Mouse (Mus musculus): ENCODE measurements around the gene Bud23. TPM values are rescaled to one million over a fixed set of nuclear protein-coding genes. Genes with fewer than 3 reads are reported as not detected.
"Not testable (repeated sequence)": the region's sequence is repeated elsewhere in the genome, so short reads cannot be mapped to it uniquely, and the experiment has no call there.

Gene Bud23
- polyA plus RNA-seq (2015; fragmentation: Nextera tagmentation; extraction: Ambion mirVana): 89.8 and 103 TPM in 2 replicates

- peaks cover 28% of the 10 kb centered on the region for H3K4me1 ChIP-seq (replicated peaks)
- H3K4me3 ChIP-seq (replicated peaks): peak within 1 kb of the TSS; percentile 96
- H3K9ac ChIP-seq (replicated peaks): peak within 1 kb of the TSS; percentile 88
- H3K4me2 ChIP-seq (replicated peaks): peak within 1 kb of the TSS; percentile 98
- H3K27me3 ChIP-seq, ATAC-seq, H3K9me3 ChIP-seq: not testable (repeated sequence)
- H3K36me3 ChIP-seq: peaks cover 35% of the 10 kb centered on the region
- WGBS: 77% methylated on average over 9 of the region's 9 CpGs
- peak within 1 kb of the TSS; percentile 76 for H3K27ac ChIP-seq
These were observed at the start of gene Bud23 for GRCm38 (mm10) chr5:135064909-135065446. Bud23 (minus strand) TSS chr5:135064959.

- no peaks in the 10 kb centered on the region for H3K36me3 ChIP-seq
- no peak overlapping the region for H3K4me2 ChIP-seq (replicated peaks)
- no peak overlapping the region for H3K9ac ChIP-seq (replicated peaks)
- 89% methylated on average over 12 of the region's 12 CpGs for WGBS
- peaks cover 15% of the 10 kb centered on the region for H3K27me3 ChIP-seq
- H3K4me1 ChIP-seq (replicated peaks): no peaks in the 10 kb centered on the region
- H3K27ac ChIP-seq: no peak overlapping the region
- ATAC-seq: no peak
- H3K9me3 ChIP-seq: no peaks in the 10 kb centered on the region
- no peak overlapping the region for H3K4me3 ChIP-seq (replicated peaks)
These were observed 49.0 kb upstream of the Bud23 start for GRCm38 (mm10) chr5:135113782-135114181.

GRCm38 (mm10) chr5:135109976-135110375 is 45.2 kb upstream of the Bud23 start:
- H3K27me3 ChIP-seq: peaks cover 50% of the 10 kb centered on the region
- whole genome bisulfite sequencing: 53% methylated on average over 6 of the region's 6 CpGs

GRCm38 (mm10) chr5:135109426-135109825 is 44.7 kb upstream of the Bud23 start:
- 96% methylated on average over 3 of the region's 3 CpGs for WGBS
- H3K27ac ChIP-seq: no peak overlapping the region
- H3K27me3 ChIP-seq: peaks cover 50% of the 10 kb centered on the region
- no peak overlapping the region for H3K4me2 ChIP-seq (replicated peaks)
- H3K9me3 ChIP-seq: no peaks in the 10 kb centered on the region
- peaks cover 18% of the 10 kb centered on the region for H3K4me1 ChIP-seq (replicated peaks)
- no peak overlapping the region for H3K9ac ChIP-seq (replicated peaks)
- H3K36me3 ChIP-seq: no peaks in the 10 kb centered on the region
- no peak overlapping the region for H3K4me3 ChIP-seq (replicated peaks)
- no peak for ATAC-seq

More at GRCm38 (mm10) chr5:135109976-135110375, 45.2 kb upstream of the Bud23 start:
- Histone ChIP-seq H3K4me2 (replicated peaks) (no peak overlapping the region), H3K36me3 (no peaks in the 10 kb centered on the region), H3K27ac (no peak overlapping the region), H3K4me3 (replicated peaks) (no peak overlapping the region), H3K9ac (replicated peaks) (no peak overlapping the region), H3K9me3 (no peaks in the 10 kb centered on the region), H3K4me1 (replicated peaks) (peaks cover 18% of the 10 kb centered on the region)
- no peak for ATAC-seq

- H3K9me3 ChIP-seq: no peaks in the 10 kb centered on the region
- ATAC-seq: no peak
- H3K27ac ChIP-seq: no peak overlapping the region
- peaks cover 50% of the 10 kb centered on the region for H3K27me3 ChIP-seq
- peaks cover 18% of the 10 kb centered on the region for H3K4me1 ChIP-seq (replicated peaks)
- WGBS: 63% methylated on average over 6 of the region's 6 CpGs
- H3K4me2 ChIP-seq (replicated peaks): no peak overlapping the region
- H3K4me3 ChIP-seq (replicated peaks): no peak overlapping the region
- no peaks in the 10 kb centered on the region for H3K36me3 ChIP-seq
- H3K9ac ChIP-seq (replicated peaks): no peak overlapping the region
These were observed 44.3 kb upstream of the Bud23 start for GRCm38 (mm10) chr5:135109017-135109416.

GRCm38 (mm10) chr5:135107521-135108501 is 43.1 kb upstream of the Bud23 start:
- peak; percentile 38; the same call in 1 of the 2 replicates for ATAC-seq
- Histone ChIP-seq H3K9ac (replicated peaks) (no peak overlapping the region), H3K4me1 (replicated peaks) (peaks cover 18% of the 10 kb centered on the region), H3K9me3 (no peaks in the 10 kb centered on the region), H3K4me3 (replicated peaks) (peak overlapping the region; percentile 51; the same call in 1 of the 2 replicates), H3K4me2 (replicated peaks) (peak overlapping the region; percentile 86), H3K36me3 (no peaks in the 10 kb centered on the region), H3K27me3 (peaks cover 53% of the 10 kb centered on the region), H3K27ac (no peak overlapping the region)
- 8% methylated on average over 40 of the region's 40 CpGs for WGBS

- peaks cover 53% of the 10 kb centered on the region for H3K27me3 ChIP-seq
- no peak overlapping the region for H3K27ac ChIP-seq
- H3K9me3 ChIP-seq: no peaks in the 10 kb centered on the region
- peak overlapping the region; percentile 57 for H3K9ac ChIP-seq (replicated peaks)
- ATAC-seq: peak; percentile 89
- WGBS: under 1% methylated on average over 47 of the region's 48 CpGs
- peaks cover 18% of the 10 kb centered on the region for H3K4me1 ChIP-seq (replicated peaks)
- H3K4me2 ChIP-seq (replicated peaks): peak overlapping the region; percentile 86
- H3K4me3 ChIP-seq (replicated peaks): peak overlapping the region; percentile 51
- no peaks in the 10 kb centered on the region for H3K36me3 ChIP-seq
These were observed 42.0 kb upstream of the Bud23 start for GRCm38 (mm10) chr5:135106758-135107256.

- Histone ChIP-seq H3K27me3 (peaks cover 41% of the 10 kb centered on the region), H3K4me1 (replicated peaks) (peaks cover 18% of the 10 kb centered on the region), H3K4me2 (replicated peaks) (no peak overlapping the region), H3K9ac (replicated peaks) (no peak overlapping the region), H3K4me3 (replicated peaks) (no peak overlapping the region), H3K27ac (no peak overlapping the region), H3K36me3 (no peaks in the 10 kb centered on the region), H3K9me3 (no peaks in the 10 kb centered on the region)
- 68% methylated on average over 11 of the region's 11 CpGs for WGBS
- ATAC-seq: no peak
These were observed 39.4 kb upstream of the Bud23 start for GRCm38 (mm10) chr5:135103999-135104660.

- Histone ChIP-seq H3K4me3 (replicated peaks) (no peak overlapping the region), H3K4me2 (replicated peaks) (no peak overlapping the region), H3K27ac (no peak overlapping the region), H3K27me3 (peaks cover 15% of the 10 kb centered on the region), H3K4me1 (replicated peaks) (no peaks in the 10 kb centered on the region), H3K9me3 (no peaks in the 10 kb centered on the region), H3K36me3 (no peaks in the 10 kb centered on the region), H3K9ac (replicated peaks) (no peak overlapping the region)
- no peak for ATAC-seq
- WGBS: 62% methylated on average over 1 of the region's 1 CpGs
These were observed 36.2 kb upstream of the Bud23 start for GRCm38 (mm10) chr5:135100981-135101380.

GRCm38 (mm10) chr5:135089653-135090052 is 24.9 kb upstream of the Bud23 start, which contains the start of gene Mlxipl:
Mlxipl (plus strand) TSS chr5:135089890.
- Histone ChIP-seq H3K4me3 (replicated peaks) (0 out of 2 replicates have a peak within 1 kb of the TSS, but pooled peaks have one; percentile 12), H3K4me2 (replicated peaks) (peak within 1 kb of the TSS; percentile 23), H3K27me3 (peaks cover 58% of the 10 kb centered on the region), H3K4me1 (replicated peaks) (0 out of 2 replicates have a peak, but pooled peaks cover 4% of the 10 kb centered on the region), H3K9ac (replicated peaks) (no peak within 1 kb of the TSS), H3K27ac (no peak within 1 kb of the TSS), H3K9me3 (no peaks in the 10 kb centered on the region), H3K36me3 (no peaks in the 10 kb centered on the region)
- no peak for ATAC-seq
- under 1% methylated on average over 39 of the region's 39 CpGs for WGBS

GRCm38 (mm10) chr5:135086871-135087270 is 22.1 kb upstream of the Bud23 start:
- Histone ChIP-seq H3K27ac (no peak overlapping the region), H3K27me3 (peaks cover 48% of the 10 kb centered on the region), H3K9me3 (no peaks in the 10 kb centered on the region), H3K4me1 (replicated peaks) (0 out of 2 replicates have a peak, but pooled peaks cover 4% of the 10 kb centered on the region), H3K4me3 (replicated peaks) (no peak overlapping the region), H3K4me2 (replicated peaks) (no peak overlapping the region), H3K9ac (replicated peaks) (no peak overlapping the region), H3K36me3 (no peaks in the 10 kb centered on the region)
- WGBS: 75% methylated on average over 4 of the region's 4 CpGs
- no peak for ATAC-seq

Data from midbrain, embryonic 13.5 days (tissue).